In genomic region chr17:83015656-83016055, GRCm38 (mm10) we compare ENCODE assay signal across 27 mouse cellular contexts.
DNase-seq lines count a peak whose midpoint lies in the region; ATAC-seq and TF ChIP-seq lines count a peak whose summit lies in the region.
"Had no signal": no experiment of that assay in that cellular context is flagged by ENCODE, and none has a peak within 500 bp of the region (broad histone marks: within the 10 kb centered on the region; RNA-seq: fewer than 3 reads in every experiment).

No protein-coding gene starts in this region.

- 59% methylated on average over 2 of the region's 2 CpGs for WGBS in kidney, embryonic 14.5 days
- 52% methylated on average over 2 of the region's 2 CpGs for WGBS in lung, embryonic 14.5 days

- H3K27me3 ChIP-seq in kidney, embryonic 14.5 days (ENCODE audit: control insufficient read depth, insufficient read depth, low read length), result no peaks in the 10 kb centered on the region
- no peaks in the 10 kb centered on the region for H3K27me3 ChIP-seq in lung, embryonic 14.5 days (ENCODE audit: insufficient read depth, low read length)

- no peak for ATAC-seq in kidney, embryonic 14.5 days (ENCODE audit: low FRiP score, low TSS enrichment)
- no peak for ATAC-seq in lung, embryonic 14.5 days (ENCODE audit: insufficient read depth)
- ATAC-seq: forebrain, embryonic 13.5 days; forebrain, embryonic 16.5 days; Patski had no signal

- no peak for TF ChIP-seq CTCF in lung, embryonic 14.5 days (IDR thresholded peaks at IDR 0.05; ENCODE audit: low read depth)

- peak; percentile 22 for DNase-seq in kidney, adult 18-20 months
- DNase-seq in lung, embryonic 14.5 days, result peak; percentile 7
- no peak for DNase-seq in lung, postnatal 10 days
- peak; percentile 58 for DNase-seq in kidney, adult 9 months
- peak; percentile 32 for DNase-seq in kidney, postnatal 14 days
- no peak for DNase-seq in adrenal gland, adult (ENCODE audit: inconsistent age in 2 of 2, low spot score in 1 of 2)
- DNase-seq: adrenal gland, adult 2 months; adrenal gland, postnatal 25 days; B cell, adult 2 months; cerebellum, adult 11-12 months; cerebellum, adult 8-10 months; cerebellum, postnatal 10 days; cerebellum, postnatal 36 days; gastrocnemius, postnatal 10 days; gastrocnemius, postnatal 36 days; heart, adult 2 months; heart, postnatal 14 days; heart, postnatal 4 days had no signal

- no peak overlapping the region for H3K27ac ChIP-seq in kidney, embryonic 14.5 days (ENCODE audit: low read depth, low read length)
- H3K27ac ChIP-seq in lung, embryonic 14.5 days (ENCODE audit: low read depth), result no peak overlapping the region
- H3K27ac ChIP-seq: forebrain, embryonic 10.5 days; forebrain, embryonic 13.5 days; heart, adult 2 months; heart, embryonic 10.5 days; heart, embryonic 13.5 days; hindbrain, embryonic 14.5 days had no signal

- H3K9me3 ChIP-seq in kidney, embryonic 14.5 days (ENCODE audit: control insufficient read depth, low read length), result no peaks in the 10 kb centered on the region
- no peaks in the 10 kb centered on the region for H3K9me3 ChIP-seq in lung, embryonic 14.5 days (ENCODE audit: low read depth, low read length)
- H3K9me3 ChIP-seq: forebrain, embryonic 10.5 days; forebrain, embryonic 13.5 days; heart, embryonic 10.5 days; heart, embryonic 13.5 days had no signal

- H3K4me3 ChIP-seq in kidney, embryonic 14.5 days (ENCODE audit: low read length), result no peak overlapping the region
- no peak overlapping the region for H3K4me3 ChIP-seq in lung, embryonic 14.5 days (ENCODE audit: low read depth, low read length)
- H3K4me3 ChIP-seq: forebrain, embryonic 10.5 days; forebrain, embryonic 13.5 days; heart, adult 2 months; heart, embryonic 10.5 days; heart, embryonic 13.5 days had no signal

- H3K36me3 ChIP-seq in kidney, embryonic 14.5 days (ENCODE audit: control insufficient read depth, insufficient read depth, low read length), result no peaks in the 10 kb centered on the region
- H3K36me3 ChIP-seq in lung, embryonic 14.5 days (ENCODE audit: insufficient read depth), result no peaks in the 10 kb centered on the region
- H3K36me3 ChIP-seq: forebrain, embryonic 10.5 days; G1E; heart, embryonic 10.5 days; heart, embryonic 13.5 days had no signal

- no peak overlapping the region for H3K9ac ChIP-seq in kidney, embryonic 14.5 days (ENCODE audit: low read depth, low read length)
- H3K9ac ChIP-seq in lung, embryonic 14.5 days, result no peak overlapping the region
- H3K9ac ChIP-seq: forebrain, embryonic 13.5 days; heart, embryonic 13.5 days; hindbrain, embryonic 14.5 days had no signal

- H3K4me1 ChIP-seq in kidney, embryonic 14.5 days (ENCODE audit: control insufficient read depth, insufficient read depth, low read length), result no peaks in the 10 kb centered on the region
- H3K4me1 ChIP-seq in lung, embryonic 14.5 days (ENCODE audit: insufficient read depth), result 0 out of 2 replicates have a peak, but pooled peaks cover 14% of the 10 kb centered on the region
- H3K4me1 ChIP-seq: forebrain, embryonic 10.5 days; forebrain, embryonic 13.5 days had no signal

- no peak overlapping the region for H3K4me2 ChIP-seq in kidney, embryonic 14.5 days (replicated peaks; ENCODE audit: low read depth, low read length)
- H3K4me2 ChIP-seq in lung, embryonic 14.5 days, result no peak overlapping the region
- H3K4me2 ChIP-seq: forebrain, embryonic 13.5 days; heart, embryonic 13.5 days; hindbrain, embryonic 14.5 days had no signal

Comparison
In these comparisons a context has a peak if more than half of its experiments do, and no peak if none do; other contexts are left out.
1. DNase-seq: peak in kidney, adult 18-20 months (single experiment), lung, embryonic 14.5 days (single experiment), kidney, adult 9 months (single experiment) and kidney, postnatal 14 days (single experiment); none in lung, postnatal 10 days (single experiment) and adrenal gland, adult (0 of 2).